Mouse (Mus musculus): ENCODE measurements at regions not wholly inside any gene's neighbourhood (a gene's known extent, or its start where the extent isn't known, plus 50 kb on each side); places are given as distances from the start of the nearest gene placed in this dataset.
A peak's percentile ranks its signal among the peaks of the same experiment; 100 is the strongest.
"Not testable (repeated sequence)": the region's sequence is repeated elsewhere in the genome, so short reads cannot be mapped to it uniquely, and the experiment has no call there.

GRCm38 (mm10) chr12:27977548-27978256 lies 574.5 kb downstream of the Dcdc2c start:
- no peak for DNase-seq (ENCODE audit: extremely low spot score)

- DNase-seq (ENCODE audit: extremely low spot score) = no peak
These were observed 589.3 kb downstream of the Dcdc2c start for GRCm38 (mm10) chr12:27962908-27963307.

- DNase-seq (ENCODE audit: extremely low spot score) = no peak
These were observed 592.1 kb downstream of the Dcdc2c start for GRCm38 (mm10) chr12:27960064-27960463.

- DNase-seq (ENCODE audit: extremely low spot score) = no peak
These were observed 604.6 kb downstream of the Dcdc2c start for GRCm38 (mm10) chr12:27947646-27948045.

GRCm38 (mm10) chr12:27946866-27947459 lies 604.6 kb upstream of the Sox11 start:
- peak; percentile 56 for DNase-seq (ENCODE audit: extremely low spot score)

GRCm38 (mm10) chr12:27945411-27945810 lies 603.0 kb upstream of the Sox11 start:
- no peak for DNase-seq (ENCODE audit: extremely low spot score)

- no peak for DNase-seq (ENCODE audit: extremely low spot score)
These were observed 598.7 kb upstream of the Sox11 start for GRCm38 (mm10) chr12:27941053-27941452.

GRCm38 (mm10) chr12:27932382-27933140 lies 590.2 kb upstream of the Sox11 start:
- peak; percentile 28 for DNase-seq (ENCODE audit: extremely low spot score)

GRCm38 (mm10) chr12:27928366-27928963 lies 586.1 kb upstream of the Sox11 start:
- DNase-seq (ENCODE audit: extremely low spot score) = no peak

GRCm38 (mm10) chr12:27926730-27927129 lies 584.4 kb upstream of the Sox11 start:
- DNase-seq (ENCODE audit: extremely low spot score) = no peak

GRCm38 (mm10) chr12:27920607-27921006 lies 578.2 kb upstream of the Sox11 start:
- no peak for DNase-seq (ENCODE audit: extremely low spot score)

GRCm38 (mm10) chr12:27916401-27916920 lies 574.1 kb upstream of the Sox11 start:
- DNase-seq (ENCODE audit: extremely low spot score) = no peak

GRCm38 (mm10) chr12:27909417-27910100 lies 567.2 kb upstream of the Sox11 start:
- DNase-seq (ENCODE audit: extremely low spot score) = no peak

- not testable (repeated sequence) for DNase-seq (ENCODE audit: extremely low spot score)
These were observed 554.3 kb upstream of the Sox11 start for GRCm38 (mm10) chr12:27896682-27897081.

GRCm38 (mm10) chr12:27881720-27882119 lies 539.3 kb upstream of the Sox11 start:
- DNase-seq (ENCODE audit: extremely low spot score) = peak; percentile 10

- no peak for DNase-seq (ENCODE audit: extremely low spot score)
These were observed 524.0 kb upstream of the Sox11 start for GRCm38 (mm10) chr12:27866421-27866820.

- DNase-seq (ENCODE audit: extremely low spot score) = no peak
These were observed 507.2 kb upstream of the Sox11 start for GRCm38 (mm10) chr12:27849537-27849936.

GRCm38 (mm10) chr12:27849099-27849498 lies 506.7 kb upstream of the Sox11 start:
- DNase-seq (ENCODE audit: extremely low spot score) = no peak

GRCm38 (mm10) chr12:27848141-27848540 lies 505.8 kb upstream of the Sox11 start:
- DNase-seq (ENCODE audit: extremely low spot score) = peak; percentile 25

GRCm38 (mm10) chr12:27847397-27847796 lies 505.0 kb upstream of the Sox11 start:
- DNase-seq (ENCODE audit: extremely low spot score) = no peak

GRCm38 (mm10) chr12:27844958-27845357 lies 502.6 kb upstream of the Sox11 start:
- DNase-seq (ENCODE audit: extremely low spot score) = no peak

GRCm38 (mm10) chr12:27838955-27839354 lies 496.6 kb upstream of the Sox11 start:
- DNase-seq (ENCODE audit: extremely low spot score) = no peak

Measured in embryo, embryonic 9.5 days (tissue).